ENCODE assay signal across 8 mouse cellular contexts in the genomic region with DNA sequence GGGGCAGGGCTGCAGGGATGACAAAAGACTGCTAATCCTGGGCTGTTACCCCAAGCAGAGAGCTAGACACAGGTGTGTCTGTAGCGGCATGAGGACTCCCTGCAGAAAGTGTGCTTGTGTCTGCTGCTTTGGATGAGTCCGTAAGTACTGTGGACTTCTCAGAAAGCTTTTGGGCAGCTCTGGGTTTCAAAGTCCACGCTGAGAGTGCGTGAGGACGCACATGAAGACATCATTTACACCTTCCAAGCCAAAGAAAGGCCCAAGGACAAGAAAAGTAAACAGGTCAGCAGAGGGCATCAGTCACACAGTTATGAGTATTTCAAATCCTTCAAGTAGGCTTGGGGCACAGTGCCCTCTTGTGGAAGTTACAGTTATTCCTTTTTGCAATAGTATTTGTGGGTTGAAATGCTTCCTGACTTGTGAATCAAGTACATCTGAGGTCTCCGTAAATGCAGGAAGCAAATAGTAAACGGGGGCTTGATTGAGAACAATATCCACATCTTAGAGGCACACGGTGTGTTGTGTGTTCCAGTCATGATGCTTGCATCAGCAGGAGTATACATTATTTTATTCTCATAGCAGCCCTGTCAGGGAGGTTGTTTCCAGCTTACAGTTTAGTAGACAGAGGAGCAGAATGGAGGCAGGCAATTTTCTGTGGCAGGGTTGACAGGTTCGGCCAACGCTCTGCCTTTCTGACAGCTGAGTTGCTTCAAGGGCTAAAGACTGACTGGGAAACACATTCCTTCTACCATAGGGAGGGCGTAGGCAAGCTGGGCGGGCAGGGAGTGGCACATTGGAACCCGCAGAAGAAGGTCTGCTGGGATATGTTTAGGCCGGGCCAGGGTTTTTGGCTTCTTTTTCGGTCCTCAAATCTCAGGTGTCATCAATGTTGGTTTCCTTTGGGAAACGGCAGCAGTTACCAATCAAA. TPM values are rescaled to one million over a fixed set of nuclear protein-coding genes. Genes with fewer than 3 reads are reported as not detected.
A peak's percentile ranks its signal among the peaks of the same experiment; 100 is the strongest.
DNase-seq lines count a peak whose midpoint lies in the region; ATAC-seq lines count a peak whose summit lies in the region.

No protein-coding gene starts in this region.

- no peak overlapping the region for H3K4me3 ChIP-seq in forebrain, embryonic 16.5 days (replicated peaks; ENCODE audit: low read length)
- H3K4me3 ChIP-seq in lung, embryonic 16.5 days (ENCODE audit: low read length): no peak overlapping the region

- DNase-seq in MEL-GATA-1-ER (ENCODE audit: extremely low read depth, low read depth): peak; percentile 77
- DNase-seq in cerebellum, adult 18-20 months: peak; percentile 76 to 77
- DNase-seq in layer of hippocampus, adult 8-10 months (ENCODE audit: low spot score in 2 of 2): peak; percentile 70 to 80
- peak; percentile 81 for DNase-seq in ovary, postnatal 14 days (ENCODE audit: low spot score)
- DNase-seq in thymus, postnatal 10 days (ENCODE audit: low spot score in 2 of 2): peak; percentile 70 to 88

- H3K36me3 ChIP-seq in forebrain, embryonic 16.5 days (ENCODE audit: control insufficient read depth, insufficient read depth): no peaks in the 10 kb centered on the region
- H3K36me3 ChIP-seq in lung, embryonic 16.5 days (ENCODE audit: control insufficient read depth, insufficient read depth, low read length): no peaks in the 10 kb centered on the region

- H3K4me1 ChIP-seq in forebrain, embryonic 16.5 days (replicated peaks; ENCODE audit: control insufficient read depth, insufficient read depth, low read length): peaks cover 6% of the 10 kb centered on the region; the same call in 1 of the 2 replicates
- H3K4me1 ChIP-seq in lung, embryonic 16.5 days (replicated peaks; ENCODE audit: control insufficient read depth, insufficient read depth, low read length): peaks cover 23% of the 10 kb centered on the region

- 48% methylated on average over 16 of the region's 16 CpGs for WGBS in forebrain, embryonic 16.5 days
- WGBS in lung, embryonic 16.5 days: 40% methylated on average over 16 of the region's 16 CpGs

- H3K9me3 ChIP-seq in forebrain, embryonic 16.5 days (ENCODE audit: control insufficient read depth, low read length): no peaks in the 10 kb centered on the region
- H3K9me3 ChIP-seq in lung, embryonic 16.5 days (ENCODE audit: control insufficient read depth, low read length): no peaks in the 10 kb centered on the region

- H3K4me2 ChIP-seq in forebrain, embryonic 16.5 days (ENCODE audit: low read length): no peak overlapping the region
- H3K4me2 ChIP-seq in lung, embryonic 16.5 days (ENCODE audit: low read depth, low read length): 0 out of 2 replicates have a peak overlapping the region, but pooled peaks have one; percentile 26

- H3K27me3 ChIP-seq in forebrain, embryonic 16.5 days (replicated peaks; ENCODE audit: control insufficient read depth, insufficient read depth, low read length): no peaks in the 10 kb centered on the region
- H3K27me3 ChIP-seq in lung, embryonic 16.5 days (ENCODE audit: control insufficient read depth, insufficient read depth, low read depth, low read length): no peaks in the 10 kb centered on the region

- peak; percentile 68 for ATAC-seq in forebrain, embryonic 16.5 days
- peak; percentile 88 to 89 for ATAC-seq in hematopoietic stem cell, adult 5-6 weeks (replicated peaks in 1 of 2; ENCODE audit: insufficient read depth in 1 of 2, low FRiP score in 2 of 2, low TSS enrichment in 1 of 2, low read depth in 1 of 2, poor library complexity in 2 of 2, severe bottlenecking in 2 of 2)
- peak; percentile 64 for ATAC-seq in lung, embryonic 16.5 days (ENCODE audit: low read depth)

- no peak overlapping the region for H3K27ac ChIP-seq in forebrain, embryonic 16.5 days (ENCODE audit: low read length)
- H3K27ac ChIP-seq in lung, embryonic 16.5 days (ENCODE audit: low read length): peak overlapping the region; percentile 47

- H3K9ac ChIP-seq in forebrain, embryonic 16.5 days (replicated peaks; ENCODE audit: low read depth, low read length): no peak overlapping the region
- H3K9ac ChIP-seq in lung, embryonic 16.5 days (ENCODE audit: low read length): no peak overlapping the region

RNA-seq across cellular contexts. Expression of a gene that starts 2.9 kb away (rescaled TPM):
- not detected in 2 replicates for polyA plus RNA-seq in forebrain, embryonic 16.5 days (2015; fragmentation: Nextera tagmentation; extraction: Ambion mirVana)
- total RNA-seq in hematopoietic stem cell, adult 5-6 weeks (2017): not detected in 2 replicates
- not detected for total RNA-seq in layer of hippocampus, adult 8-10 months (2022)
- not detected in 2 replicates for polyA plus RNA-seq in lung, embryonic 16.5 days (2015; fragmentation: Nextera tagmentation; extraction: Ambion mirVana)

RNA-seq across cellular contexts. Expression of a gene that starts 7.5 kb away (rescaled TPM):
- 35.7 and 36.9 TPM in 2 replicates for polyA plus RNA-seq in forebrain, embryonic 16.5 days (2015; fragmentation: Nextera tagmentation; extraction: Ambion mirVana)
- 14.9 and 22.1 TPM in 2 replicates for total RNA-seq in hematopoietic stem cell, adult 5-6 weeks (2017)
- total RNA-seq in layer of hippocampus, adult 8-10 months (2022): 10 to 100 TPM; 13.1 to 18.0 (median 14.7) TPM
- polyA plus RNA-seq in lung, embryonic 16.5 days (2015; fragmentation: Nextera tagmentation; extraction: Ambion mirVana): 35.7 and 38.0 TPM in 2 replicates
